ENCODE assay signal across 11 mouse cellular contexts in genomic region chr11:117888168-117888852, GRCm38 (mm10). TPM values are rescaled to one million over a fixed set of nuclear protein-coding genes. Genes with fewer than 3 reads are reported as not detected.
A peak's percentile ranks its signal among the peaks of the same experiment; 100 is the strongest.
DNase-seq lines count a peak whose midpoint lies in the region; ATAC-seq and TF ChIP-seq lines count a peak whose summit lies in the region.
"Had no signal": no experiment of that assay in that cellular context is flagged by ENCODE, and none has a peak within 500 bp of the region (broad histone marks: within the 10 kb centered on the region; RNA-seq: fewer than 3 reads in every experiment).

No protein-coding gene starts in this region.

- no peak for ATAC-seq in heart, embryonic 15.5 days (replicated peaks; ENCODE audit: insufficient number of reproducible peaks, insufficient read depth, low FRiP score, low read depth)
- ATAC-seq in embryonic facial prominence, embryonic 12.5 days (ENCODE audit: insufficient number of reproducible peaks, insufficient read depth, low FRiP score, low TSS enrichment): no peak
- no peak for ATAC-seq in hindbrain, postnatal 0 days
- 0 out of 2 replicates have a peak, but pooled peaks have one; percentile 35 for ATAC-seq in midbrain, embryonic 15.5 days (replicated peaks)

- H3K4me3 ChIP-seq in heart, embryonic 15.5 days: peak overlapping the region; percentile 27
- peak overlapping the region; percentile 20; the same call in 1 of the 2 replicates for H3K4me3 ChIP-seq in embryonic facial prominence, embryonic 12.5 days
- no peak overlapping the region for H3K4me3 ChIP-seq in hindbrain, postnatal 0 days (ENCODE audit: low read length)
- H3K4me3 ChIP-seq in midbrain, embryonic 15.5 days: no peak overlapping the region
- no peak overlapping the region for H3K4me3 ChIP-seq in layer of hippocampus, adult 2 months

- no peak for DNase-seq in heart, postnatal 4 days
- no peak for DNase-seq in hindbrain, postnatal 0 days (ENCODE audit: low spot score)
- no peak for DNase-seq in layer of hippocampus, adult 2 months (ENCODE audit: low spot score in 2 of 2)
- no peak for DNase-seq in right cerebral cortex, adult 18-20 months
- DNase-seq in urinary bladder, postnatal 25 days (ENCODE audit: low spot score): no peak
- DNase-seq: adrenal gland, postnatal 36 days had no signal

- H3K9ac ChIP-seq in heart, embryonic 15.5 days: no peak overlapping the region
- 0 out of 2 replicates have a peak overlapping the region, but pooled peaks have one; percentile 7 for H3K9ac ChIP-seq in embryonic facial prominence, embryonic 12.5 days
- peak overlapping the region; percentile 24; the same call in 1 of the 2 replicates for H3K9ac ChIP-seq in hindbrain, postnatal 0 days (replicated peaks; ENCODE audit: low read length)
- peak overlapping the region; percentile 27; the same call in 1 of the 2 replicates for H3K9ac ChIP-seq in midbrain, embryonic 15.5 days

- H3K27me3 ChIP-seq in heart, embryonic 15.5 days: peaks cover 24% of the 10 kb centered on the region
- H3K27me3 ChIP-seq in embryonic facial prominence, embryonic 12.5 days: peaks cover 22% of the 10 kb centered on the region
- peaks cover 4% of the 10 kb centered on the region; the same call in 1 of the 2 replicates for H3K27me3 ChIP-seq in hindbrain, postnatal 0 days (ENCODE audit: insufficient read depth, low read length)
- H3K27me3 ChIP-seq in midbrain, embryonic 15.5 days (replicated peaks): no peaks in the 10 kb centered on the region; the same call in 1 of the 2 replicates

- H3K4me1 ChIP-seq in heart, embryonic 15.5 days (replicated peaks): peaks cover 38% of the 10 kb centered on the region
- peaks cover 35% of the 10 kb centered on the region for H3K4me1 ChIP-seq in embryonic facial prominence, embryonic 12.5 days
- peaks cover 23% of the 10 kb centered on the region for H3K4me1 ChIP-seq in hindbrain, postnatal 0 days (ENCODE audit: insufficient read depth, low read length)
- peaks cover 31% of the 10 kb centered on the region for H3K4me1 ChIP-seq in midbrain, embryonic 15.5 days

- H3K4me2 ChIP-seq in heart, embryonic 15.5 days: peak overlapping the region; percentile 58
- H3K4me2 ChIP-seq in embryonic facial prominence, embryonic 12.5 days (replicated peaks): peak overlapping the region; percentile 56
- H3K4me2 ChIP-seq in hindbrain, postnatal 0 days (ENCODE audit: low read depth, low read length): peak overlapping the region; percentile 43
- peak overlapping the region; percentile 48 for H3K4me2 ChIP-seq in midbrain, embryonic 15.5 days

- no peak for TF ChIP-seq CTCF in hindbrain, postnatal 0 days (IDR thresholded peaks at IDR 0.05; ENCODE audit: low read depth)
- no peak for TF ChIP-seq CTCF in layer of hippocampus, adult 2 months (conservative IDR thresholded peaks at IDR 0.05)

- 38% methylated on average over 20 of the region's 20 CpGs for WGBS in heart, embryonic 15.5 days
- 7% methylated on average over 20 of the region's 20 CpGs for WGBS in embryonic facial prominence, embryonic 12.5 days
- WGBS in hindbrain, postnatal 0 days: 32% methylated on average over 20 of the region's 20 CpGs
- 22% methylated on average over 20 of the region's 20 CpGs for WGBS in midbrain, embryonic 15.5 days

- no peaks in the 10 kb centered on the region for H3K9me3 ChIP-seq in heart, embryonic 15.5 days (replicated peaks)
- no peaks in the 10 kb centered on the region for H3K9me3 ChIP-seq in embryonic facial prominence, embryonic 12.5 days
- no peaks in the 10 kb centered on the region for H3K9me3 ChIP-seq in hindbrain, postnatal 0 days (ENCODE audit: low read length)
- no peaks in the 10 kb centered on the region for H3K9me3 ChIP-seq in midbrain, embryonic 15.5 days

- no peaks in the 10 kb centered on the region for H3K36me3 ChIP-seq in heart, embryonic 15.5 days
- H3K36me3 ChIP-seq in embryonic facial prominence, embryonic 12.5 days: no peaks in the 10 kb centered on the region
- H3K36me3 ChIP-seq in hindbrain, postnatal 0 days (ENCODE audit: insufficient read depth, low read length): no peaks in the 10 kb centered on the region
- H3K36me3 ChIP-seq in midbrain, embryonic 15.5 days (replicated peaks): no peaks in the 10 kb centered on the region

- H3K27ac ChIP-seq in heart, embryonic 15.5 days: no peak overlapping the region
- H3K27ac ChIP-seq in embryonic facial prominence, embryonic 12.5 days: no peak overlapping the region
- no peak overlapping the region for H3K27ac ChIP-seq in hindbrain, postnatal 0 days
- H3K27ac ChIP-seq in midbrain, embryonic 15.5 days: no peak overlapping the region
- H3K27ac ChIP-seq in layer of hippocampus, adult 2 months: no peak overlapping the region

RNA-seq across cellular contexts. Expression of gene Tha1, which starts 15.0 kb away (rescaled TPM):
- polyA plus RNA-seq in heart, embryonic 15.5 days (2015; fragmentation: Nextera tagmentation; extraction: Ambion mirVana): 5.5 and 6.4 TPM in 2 replicates
- 1 to 10 TPM; 3.3 to 4.0 TPM for total RNA-seq in heart, postnatal 4 days (2021)
- 2.5 and 2.8 TPM in 2 replicates for polyA plus RNA-seq in embryonic facial prominence, embryonic 12.5 days (2016; fragmentation: Nextera tagmentation; extraction: Ambion mirVana)
- 1.9 and 4.7 TPM in 2 replicates for total RNA-seq in hindbrain, postnatal 0 days (2014; rRNA removed)
- polyA plus RNA-seq in hindbrain, postnatal 0 days (2015; fragmentation: Nextera tagmentation; extraction: Ambion mirVana): 2.0 and 3.4 TPM in 2 replicates
- 5.3 and 5.6 TPM in 2 replicates for polyA plus RNA-seq in midbrain, embryonic 15.5 days (2015; fragmentation: Nextera tagmentation; extraction: Ambion mirVana)
- total RNA-seq in layer of hippocampus, adult 2 months (2021): 1 to 10 TPM; 4.7 to 5.3 TPM

RNA-seq across cellular contexts. Expression of gene Tmem235, which starts 27.8 kb away (rescaled TPM):
- polyA plus RNA-seq in heart, embryonic 15.5 days (2015; fragmentation: Nextera tagmentation; extraction: Ambion mirVana): not detected in 2 replicates
- total RNA-seq in heart, postnatal 4 days (2021): under 1 TPM in 1 of 2 experiments, not detected in 1; 0.18 TPM
- polyA plus RNA-seq in embryonic facial prominence, embryonic 12.5 days (2016; fragmentation: Nextera tagmentation; extraction: Ambion mirVana): not detected in 2 replicates
- total RNA-seq in hindbrain, postnatal 0 days (2014; rRNA removed): 0.31 and 0.58 TPM in 2 replicates
- polyA plus RNA-seq in hindbrain, postnatal 0 days (2015; fragmentation: Nextera tagmentation; extraction: Ambion mirVana): 0.09 TPM in 1 of 2 replicates, not detected in the other
- polyA plus RNA-seq in midbrain, embryonic 15.5 days (2015; fragmentation: Nextera tagmentation; extraction: Ambion mirVana): not detected in 2 replicates
- total RNA-seq in layer of hippocampus, adult 2 months (2021): not detected
- total RNA-seq: adrenal gland, postnatal 36 days; liver, adult 2 months had no signal
- polyA plus RNA-seq: liver, adult 2 months; urinary bladder, adult 2 months had no signal

RNA-seq across cellular contexts. Expression of gene Birc5, which starts 39.3 kb away (rescaled TPM):
- 202 and 215 TPM in 2 replicates for polyA plus RNA-seq in heart, embryonic 15.5 days (2015; fragmentation: Nextera tagmentation; extraction: Ambion mirVana)
- total RNA-seq in heart, postnatal 4 days (2021): 10 to 100 TPM; 63.1 to 69.1 TPM
- polyA plus RNA-seq in embryonic facial prominence, embryonic 12.5 days (2016; fragmentation: Nextera tagmentation; extraction: Ambion mirVana): 312 and 318 TPM in 2 replicates
- 5.6 and 14.6 TPM in 2 replicates for total RNA-seq in hindbrain, postnatal 0 days (2014; rRNA removed)
- 45.3 and 50.4 TPM in 2 replicates for polyA plus RNA-seq in hindbrain, postnatal 0 days (2015; fragmentation: Nextera tagmentation; extraction: Ambion mirVana)
- polyA plus RNA-seq in midbrain, embryonic 15.5 days (2015; fragmentation: Nextera tagmentation; extraction: Ambion mirVana): 29.4 and 32.8 TPM in 2 replicates
- 1 to 10 TPM in 1 of 2 experiments, under 1 TPM in 1; 0.86 to 1.5 TPM for total RNA-seq in layer of hippocampus, adult 2 months (2021)

Comparison
In these comparisons a context has a peak if more than half of its experiments do, and no peak if none do; other contexts are left out.
1. H3K4me3 ChIP-seq: peak in heart, embryonic 15.5 days (single experiment) and embryonic facial prominence, embryonic 12.5 days (single experiment); none in hindbrain, postnatal 0 days (single experiment), midbrain, embryonic 15.5 days (single experiment) and layer of hippocampus, adult 2 months (single experiment).
2. Peak in every context shown above with its lines, with median percentiles within 50 percentile points of each other: H3K4me2 ChIP-seq.